In the genomic region with DNA sequence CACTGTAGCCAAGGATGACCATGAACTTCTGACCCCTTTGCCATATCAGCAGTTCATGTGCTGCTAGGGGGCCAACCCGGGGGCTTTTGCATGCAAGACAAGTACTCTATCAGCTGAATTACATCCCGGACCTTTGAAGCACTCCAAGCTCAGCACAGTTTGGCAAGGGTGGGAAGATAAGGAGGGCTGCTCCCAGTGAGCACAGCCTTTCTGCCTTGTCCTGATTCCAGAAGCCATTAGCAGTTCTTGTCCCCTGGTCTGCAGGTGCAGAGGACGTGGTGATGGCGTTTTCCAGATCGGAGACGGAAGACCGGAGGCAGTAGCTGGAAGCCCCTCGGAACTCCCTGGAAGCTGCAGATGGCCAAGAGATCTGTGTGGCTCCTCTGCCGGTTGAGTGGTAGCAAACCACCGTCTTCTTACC, we compare ENCODE assay signal across 12 mouse cellular contexts. TPM values are rescaled to one million over a fixed set of nuclear protein-coding genes. Genes with fewer than 3 reads are reported as not detected.
A peak's percentile ranks its signal among the peaks of the same experiment; 100 is the strongest.
DNase-seq lines count a peak whose midpoint lies in the region; ATAC-seq and TF ChIP-seq lines count a peak whose summit lies in the region.
"Had no signal": no experiment of that assay in that cellular context is flagged by ENCODE, and none has a peak within 500 bp of the region (broad histone marks: within the 10 kb centered on the region; RNA-seq: fewer than 3 reads in every experiment).

No protein-coding gene starts in this region.

- H3K36me3 ChIP-seq in hindbrain, embryonic 11.5 days (ENCODE audit: control insufficient read depth, insufficient read depth, low read length) = peaks cover 3% of the 10 kb centered on the region; the same call in 1 of the 2 replicates
- 0 out of 2 replicates have a peak, but pooled peaks cover 4% of the 10 kb centered on the region for H3K36me3 ChIP-seq in midbrain, embryonic 15.5 days (replicated peaks)

- H3K4me1 ChIP-seq in hindbrain, embryonic 11.5 days (replicated peaks; ENCODE audit: control insufficient read depth, insufficient read depth, low read length) = peaks cover 10% of the 10 kb centered on the region; the same call in 1 of the 2 replicates
- peaks cover 33% of the 10 kb centered on the region for H3K4me1 ChIP-seq in midbrain, embryonic 15.5 days

- no peak for TF ChIP-seq CTCF in layer of hippocampus, adult 2 months (conservative IDR thresholded peaks at IDR 0.05)

- no peak overlapping the region for H3K9ac ChIP-seq in hindbrain, embryonic 11.5 days (ENCODE audit: low read depth, low read length)
- no peak overlapping the region for H3K9ac ChIP-seq in midbrain, embryonic 15.5 days

- H3K4me2 ChIP-seq in hindbrain, embryonic 11.5 days (replicated peaks; ENCODE audit: low read depth, low read length) = no peak overlapping the region
- H3K4me2 ChIP-seq in midbrain, embryonic 15.5 days = peak overlapping the region; percentile 40

- H3K9me3 ChIP-seq in hindbrain, embryonic 11.5 days (ENCODE audit: control insufficient read depth, low read length) = no peaks in the 10 kb centered on the region
- H3K9me3 ChIP-seq in midbrain, embryonic 15.5 days = no peaks in the 10 kb centered on the region

- DNase-seq in cerebellum, postnatal 14 days = peak; percentile 47 to 49
- DNase-seq in cerebellum, postnatal 36 days = no peak
- DNase-seq in layer of hippocampus, adult 2 months (ENCODE audit: low spot score in 2 of 2) = no peak
- DNase-seq in layer of hippocampus, adult 8-10 months (ENCODE audit: low spot score in 2 of 2) = no peak
- no peak for DNase-seq in hindbrain, embryonic 11.5 days (ENCODE audit: low spot score)
- DNase-seq in spleen, postnatal 10 days (ENCODE audit: low spot score in 2 of 2) = no peak
- no peak for DNase-seq in gastrocnemius, postnatal 4 days (ENCODE audit: low spot score in 2 of 2)
- DNase-seq: adrenal gland, adult 8-10 months; B cell, adult 2 months; thymus, adult 18-20 months had no signal

- no peak for ATAC-seq in hindbrain, embryonic 11.5 days (ENCODE audit: low FRiP score)
- ATAC-seq in midbrain, embryonic 15.5 days (replicated peaks) = no peak

- WGBS in hindbrain, embryonic 11.5 days = 84% methylated on average over 10 of the region's 10 CpGs
- WGBS in midbrain, embryonic 15.5 days = 83% methylated on average over 10 of the region's 10 CpGs

- H3K27ac ChIP-seq in layer of hippocampus, adult 2 months = peak overlapping the region; percentile 88
- peak overlapping the region; percentile 90; the same call in 1 of the 2 replicates for H3K27ac ChIP-seq in hindbrain, embryonic 11.5 days (ENCODE audit: low read depth, low read length)
- H3K27ac ChIP-seq in midbrain, embryonic 15.5 days = peak overlapping the region; percentile 82; the same call in 1 of the 2 replicates

- H3K27me3 ChIP-seq in hindbrain, embryonic 11.5 days (ENCODE audit: control insufficient read depth, insufficient read depth, low read length) = no peaks in the 10 kb centered on the region
- no peaks in the 10 kb centered on the region for H3K27me3 ChIP-seq in midbrain, embryonic 15.5 days (replicated peaks)

- no peak overlapping the region for H3K4me3 ChIP-seq in layer of hippocampus, adult 2 months
- H3K4me3 ChIP-seq in hindbrain, embryonic 11.5 days (ENCODE audit: low read depth, low read length) = no peak overlapping the region
- H3K4me3 ChIP-seq in midbrain, embryonic 15.5 days = no peak overlapping the region
- H3K4me3 ChIP-seq: myocyte had no signal

RNA-seq across cellular contexts. Expression of a gene that starts 22.3 kb away (rescaled TPM):
- total RNA-seq in layer of hippocampus, adult 2 months (2021) = 100 to 1,000 TPM; 748 to 817 TPM
- 100 to 1,000 TPM; 744 to 810 (median 791) TPM for total RNA-seq in layer of hippocampus, adult 8-10 months (2022)
- polyA plus RNA-seq in hindbrain, embryonic 11.5 days (2014; fragmentation: Nextera tagmentation; extraction: Ambion mirVana) = 33.0 and 42.6 TPM in 2 replicates
- 163 and 164 TPM in 2 replicates for polyA plus RNA-seq in midbrain, embryonic 15.5 days (2015; fragmentation: Nextera tagmentation; extraction: Ambion mirVana)
- total RNA-seq in gastrocnemius, postnatal 4 days (2021) = 10 to 100 TPM; 78.9 to 80.6 TPM

RNA-seq across cellular contexts. Expression of a gene that starts 45.9 kb away (rescaled TPM):
- total RNA-seq in layer of hippocampus, adult 2 months (2021) = 10 to 100 TPM; 32.2 to 34.4 TPM
- total RNA-seq in layer of hippocampus, adult 8-10 months (2022) = 10 to 100 TPM; 28.1 to 40.7 (median 32.0) TPM
- polyA plus RNA-seq in hindbrain, embryonic 11.5 days (2014; fragmentation: Nextera tagmentation; extraction: Ambion mirVana) = 63.4 and 65.2 TPM in 2 replicates
- 99.5 and 106 TPM in 2 replicates for polyA plus RNA-seq in midbrain, embryonic 15.5 days (2015; fragmentation: Nextera tagmentation; extraction: Ambion mirVana)
- total RNA-seq in gastrocnemius, postnatal 4 days (2021) = 100 to 1,000 TPM in 1 of 2 experiments, 10 to 100 TPM in 1; 93.5 to 100 TPM

Comparison
In these comparisons a context has a peak if more than half of its experiments do, and no peak if none do; other contexts are left out.
1. DNase-seq: peak in cerebellum, postnatal 14 days (2 of 2); none in cerebellum, postnatal 36 days (0 of 2), layer of hippocampus, adult 2 months (0 of 2), layer of hippocampus, adult 8-10 months (0 of 2), hindbrain, embryonic 11.5 days (single experiment), spleen, postnatal 10 days (0 of 2) and gastrocnemius, postnatal 4 days (0 of 2).
2. RNA of a gene that starts 22.3 kb away (total RNA-seq): 748 to 817 TPM in layer of hippocampus, adult 2 months and 744 to 810 TPM in layer of hippocampus, adult 8-10 months; 78.9 to 80.6 TPM in gastrocnemius, postnatal 4 days; every median in the first group is over 4 times any median in the second.
3. Peak in every context shown above with its lines, with median percentiles within 50 percentile points of each other: H3K27ac ChIP-seq.